Mouse (Mus musculus): ENCODE results near the gene Ccnq. TPM values are rescaled to one million over a fixed set of nuclear protein-coding genes. Genes with fewer than 3 reads are reported as not detected.

The Ccnq gene
- total RNA-seq, 2 experiments from 2014 or later: 19.2 to 19.7 TPM

DNA sequence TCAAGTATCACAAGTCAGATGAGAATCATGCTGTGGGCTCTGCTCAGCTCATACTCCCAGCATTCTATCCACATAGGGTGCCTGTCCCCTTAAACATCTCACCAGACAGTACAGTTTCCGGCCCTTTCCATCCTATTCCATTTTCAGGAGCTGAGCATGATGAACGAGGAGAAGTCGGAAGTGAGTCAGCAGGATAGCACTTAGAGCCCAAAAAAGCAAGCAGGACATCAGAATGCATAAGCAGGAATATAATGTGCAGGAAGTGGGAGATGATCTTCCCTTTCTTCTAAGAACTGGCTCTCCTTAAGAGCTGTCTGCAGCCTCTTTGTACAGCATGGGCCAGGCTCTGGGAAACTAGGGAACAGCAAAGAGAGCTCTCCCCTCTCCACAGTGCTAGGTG lies 49.2 kb downstream of the Ccnq start:
- no peak for DNase-seq (ENCODE audit: low spot score in 2 of 2)

Small RNAs within 50 kb of the gene (microRNA-seq; reads per million reads assigned to microRNA genes)
- 0 reads per million in 2 experiments for gene Gm23840

Other genes starting within 250 kb of the Ccnq start
- 1 to 10 TPM; 5.3 to 5.7 TPM for gene Sebox, start 248.3 kb downstream of the Ccnq start, total RNA-seq (2021)
- gene Tmem199, start 239.6 kb downstream of the Ccnq start, total RNA-seq (2021): 10 to 100 TPM; 44.8 to 47.1 TPM
- 100 to 1,000 TPM; 118 to 119 TPM for gene Poldip2, start 239.5 kb downstream of the Ccnq start, total RNA-seq (2021)
- 10 to 100 TPM; 29.1 to 29.8 TPM for gene Tnfaip1, start 215.4 kb downstream of the Ccnq start, total RNA-seq (2021)
- gene Ift20, start 215.4 kb downstream of the Ccnq start, total RNA-seq (2021): 10 to 100 TPM; 73.8 to 78.2 TPM
- 10 to 100 TPM; 11.7 to 14.6 TPM for gene Tmem97, start 201.0 kb downstream of the Ccnq start, total RNA-seq (2021)
- gene Nlk, start 54.4 kb downstream of the Ccnq start, total RNA-seq (2021): 10 to 100 TPM; 41.8 to 42.0 TPM
- 10 to 100 TPM; 19.7 to 24.2 TPM for gene Lyrm9, start 74.9 kb upstream of the Ccnq start, total RNA-seq (2021)
- under 1 TPM; 0.07 to 0.41 TPM for gene Nos2, start 169.1 kb upstream of the Ccnq start, total RNA-seq (2021)
- 1 to 10 TPM; 3.7 to 3.9 TPM for gene Lgals9, start 233.2 kb upstream of the Ccnq start, total RNA-seq (2021)